Mouse (Mus musculus) testis, adult 2 months (tissue): Measurements from ENCODE around the gene Ttc12. TPM values are rescaled to one million over a fixed set of nuclear protein-coding genes. Genes with fewer than 3 reads are reported as not detected.

Experiments used
- H3K27ac ChIP-seq: fragments of 200-500 bp; 2 replicates; pipeline ENCODE4 v1.5.1; 2012; ENCODE audit warnings: low read depth, low read length; ENCODE audit not compliant: control insufficient read depth, insufficient read depth
- H3K27me3 ChIP-seq: fragments of 200-500 bp; 2 replicates; pipeline ENCODE4 v1.6.1; 2012; ENCODE audit warnings: mild to moderate bottlenecking, low read length, moderate library complexity; ENCODE audit not compliant: control insufficient read depth, insufficient read depth
- H3K36me3 ChIP-seq: fragments of 200-500 bp; 2 replicates; pipeline ENCODE4 v1.6.1; 2012; ENCODE audit warnings: mild to moderate bottlenecking, low read length; ENCODE audit not compliant: control insufficient read depth, insufficient read depth
- H3K4me1 ChIP-seq: fragments of 200-500 bp; 2 replicates; pipeline ENCODE4 v1.6.1; 2012; ENCODE audit warnings: low read length; ENCODE audit not compliant: control insufficient read depth, insufficient read depth
- H3K4me3 ChIP-seq: fragments of 200-500 bp; 2 replicates; pipeline ENCODE4 v1.5.1; 2012; ENCODE audit warnings: low read depth, mild to moderate bottlenecking, low read length, moderate library complexity, mixed read lengths; ENCODE audit not compliant: control insufficient read depth
- CTCF ChIP-seq: fragments of 200-500 bp; IDR thresholded peaks from 2 replicates; pipeline ENCODE4 v1.5.1; 2012; ENCODE audit warnings: low read depth, mild to moderate bottlenecking, inconsistent platforms, low read length, moderate library complexity; ENCODE audit not compliant: control insufficient read depth, insufficient read depth, insufficient replicate concordance
- POLR2A ChIP-seq: fragments of 200-500 bp; IDR thresholded peaks from 2 replicates; pipeline ENCODE4 v1.6.1; 2012; ENCODE audit warnings: low read depth, mild to moderate bottlenecking, inconsistent platforms, low read length, moderate library complexity; ENCODE audit not compliant: control insufficient read depth
- polyA plus RNA-seq: library from polyadenylated mRNA; depleted of rRNA; stranded (reverse); fragments of >200 nt; gene quantifications from 2 replicates; pipeline ENCODE4 v1.2.3, GENCODE M21; 2012

The Ttc12 gene
- polyA plus RNA-seq, 1 experiment = 27.4 TPM

DNA sequence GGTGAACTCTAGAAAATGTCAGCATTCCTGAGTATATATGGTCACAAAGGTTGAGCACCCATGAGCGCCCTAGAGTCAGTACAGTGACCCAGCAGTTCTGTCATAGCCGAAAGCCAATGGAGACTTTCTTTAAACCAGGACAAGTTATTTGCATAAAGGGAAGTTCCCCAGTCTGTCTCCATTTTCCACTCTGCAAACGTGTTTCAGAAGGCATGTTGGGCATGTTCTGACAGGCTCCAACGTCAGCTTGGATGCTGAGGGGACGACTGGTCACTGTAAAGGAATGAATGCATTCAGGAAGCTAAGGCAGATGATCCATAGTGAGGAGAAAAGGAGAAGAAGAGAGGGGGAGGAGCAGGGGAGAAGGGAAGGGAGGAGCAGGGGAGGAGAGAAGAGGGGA, 58.5 kb downstream of the Ttc12 start:
- no peak for TF ChIP-seq CTCF
- Histone ChIP-seq H3K4me3 (no peak overlapping the region), H3K36me3 (no peaks in the 10 kb centered on the region), H3K27me3 (no peaks in the 10 kb centered on the region), H3K27ac (no peak overlapping the region), H3K4me1 (no peaks in the 10 kb centered on the region)

- TF ChIP-seq POLR2A = no peak
- Histone ChIP-seq H3K36me3 (no peaks in the 10 kb centered on the region), H3K4me3 (no peak within 1 kb of the TSS), H3K27me3 (no peaks in the 10 kb centered on the region), H3K4me1 (no peaks in the 10 kb centered on the region), H3K27ac (no peak within 1 kb of the TSS)
Observed at GRCm38 (mm10) chr9:49426921-49427320, 59.1 kb downstream of the Ttc12 start, which contains the start of gene Ankk1. Gene Ankk1, minus strand, starts transcription at chr9:49427021.

GRCm38 (mm10) chr9:49425585-49425984, 60.4 kb downstream of the Ttc12 start:
- Histone ChIP-seq H3K27me3 (no peaks in the 10 kb centered on the region), H3K27ac (no peak overlapping the region), H3K36me3 (no peaks in the 10 kb centered on the region), H3K4me1 (no peaks in the 10 kb centered on the region), H3K4me3 (no peak overlapping the region)
- TF ChIP-seq POLR2A (no peak), CTCF (no peak)

DNA sequence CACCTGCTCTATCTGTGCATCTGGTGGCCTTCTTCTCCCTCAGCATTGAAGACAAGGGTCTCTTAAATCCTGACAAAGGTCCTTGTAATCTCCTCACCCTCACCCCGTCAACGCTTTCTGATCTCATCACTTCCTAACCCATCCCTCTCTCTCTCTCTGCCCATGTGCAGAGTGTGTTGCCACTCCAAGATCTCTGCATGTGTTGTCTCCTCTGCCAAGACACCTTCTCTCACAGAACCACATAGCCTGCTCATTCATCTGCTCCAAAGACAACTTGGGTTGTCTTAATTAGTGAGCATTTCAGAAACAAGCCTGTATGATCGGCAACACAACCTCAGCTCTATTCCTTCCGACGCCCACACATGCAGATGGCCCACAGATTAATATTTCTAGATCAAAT, 62.2 kb downstream of the Ttc12 start:
- Histone ChIP-seq H3K27me3 (no peaks in the 10 kb centered on the region), H3K36me3 (no peaks in the 10 kb centered on the region), H3K4me3 (no peak overlapping the region), H3K4me1 (no peaks in the 10 kb centered on the region), H3K27ac (no peak overlapping the region)
- TF ChIP-seq POLR2A (no peak), CTCF (no peak)

GRCm38 (mm10) chr9:49410621-49411020, 75.4 kb downstream of the Ttc12 start:
- Histone ChIP-seq H3K36me3 (no peaks in the 10 kb centered on the region), H3K4me3 (peak overlapping the region; percentile 10), H3K27ac (no peak overlapping the region), H3K4me1 (no peaks in the 10 kb centered on the region), H3K27me3 (no peaks in the 10 kb centered on the region)
- TF ChIP-seq CTCF (no peak), POLR2A (no peak)

GRCm38 (mm10) chr9:49407028-49407427, 79.0 kb downstream of the Ttc12 start:
- TF ChIP-seq CTCF (no peak), POLR2A (no peak)
- Histone ChIP-seq H3K4me1 (no peaks in the 10 kb centered on the region), H3K4me3 (no peak overlapping the region), H3K27me3 (no peaks in the 10 kb centered on the region), H3K27ac (no peak overlapping the region), H3K36me3 (no peaks in the 10 kb centered on the region)

DNA sequence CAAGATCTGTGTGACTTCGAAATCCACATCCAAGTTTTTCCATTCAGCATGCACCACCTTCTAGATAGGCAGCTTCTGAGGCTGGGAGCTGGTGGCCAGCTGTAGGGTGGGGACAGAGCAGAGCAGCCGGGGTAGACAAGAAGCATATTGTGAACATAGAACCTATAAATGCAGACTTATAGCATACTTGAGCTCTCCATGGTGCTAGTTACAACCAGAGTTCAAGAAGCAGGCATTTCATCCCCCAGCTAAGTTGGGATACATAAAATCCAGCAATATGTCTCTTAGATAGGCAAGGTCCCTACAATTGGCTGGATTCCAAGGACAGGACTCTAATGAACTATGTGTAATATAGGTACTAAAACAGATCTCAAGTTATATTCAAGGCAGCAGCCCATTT, 82.3 kb downstream of the Ttc12 start:
- H3K4me3 ChIP-seq = no peak overlapping the region
- no peak for TF ChIP-seq CTCF
- no peak for TF ChIP-seq POLR2A
- H3K27me3 ChIP-seq = no peaks in the 10 kb centered on the region
- no peaks in the 10 kb centered on the region for H3K4me1 ChIP-seq
- H3K27ac ChIP-seq = no peak overlapping the region
- no peaks in the 10 kb centered on the region for H3K36me3 ChIP-seq

- TF ChIP-seq POLR2A (no peak), CTCF (no peak)
Observed at GRCm38 (mm10) chr9:49396006-49396405, 90.0 kb downstream of the Ttc12 start.

More at GRCm38 (mm10) chr9:49396006-49396405, 90.0 kb downstream of the Ttc12 start:
- Histone ChIP-seq H3K27ac (no peak overlapping the region), H3K4me3 (no peak overlapping the region), H3K27me3 (no peaks in the 10 kb centered on the region), H3K36me3 (no peaks in the 10 kb centered on the region), H3K4me1 (no peaks in the 10 kb centered on the region)
